Mouse (Mus musculus) cerebellum, postnatal 4 days (tissue): ENCODE results near the gene Sacm1l.

ENCODE experiments used
- DNase-seq, 2 experiments: peaks; one replicate each; pipeline ENCODE4 v3.0.0; 2022; ENCODE audit warnings: low spot score in 2 of 2, mixed read lengths in 1 of 2

Gene Sacm1l

DNA sequence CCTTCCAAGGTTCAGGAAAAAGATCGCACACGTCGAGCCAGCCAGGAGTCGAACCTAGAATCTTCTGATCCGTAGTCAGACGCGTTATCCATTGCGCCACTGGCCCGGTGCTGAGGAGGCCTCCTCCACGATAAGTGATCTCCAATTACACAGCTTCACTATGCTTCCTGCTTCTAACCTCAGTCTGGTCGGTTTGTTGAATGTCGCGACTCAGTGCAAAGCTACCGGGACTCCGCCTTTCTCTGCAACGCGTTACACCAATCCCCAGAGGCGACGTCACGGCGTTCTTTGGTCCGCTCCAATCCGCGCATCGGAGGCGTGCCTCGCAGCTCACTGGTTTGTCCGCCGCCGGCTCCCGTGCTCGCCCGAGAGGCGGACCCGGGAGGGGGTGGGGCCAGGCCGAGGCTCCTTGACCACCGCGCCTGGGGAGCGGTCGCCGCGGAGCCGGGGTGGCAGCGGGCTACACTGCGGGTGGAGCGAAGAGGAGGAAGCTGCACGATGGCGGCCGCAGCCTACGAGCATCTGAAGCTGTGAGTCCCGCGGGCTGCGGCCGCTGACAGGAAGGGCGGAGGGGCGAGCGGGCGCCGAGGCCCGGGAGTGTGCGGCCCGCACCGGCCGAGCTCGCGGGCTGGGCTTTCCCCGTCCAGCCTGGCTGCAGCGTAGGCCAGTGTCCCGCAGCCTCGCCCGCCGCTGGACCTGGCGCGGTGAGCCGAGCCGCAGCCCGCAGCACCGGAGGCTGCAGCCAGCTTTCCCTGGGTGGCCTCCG lies at the start of gene Sacm1l:
Gene Sacm1l (plus strand): TSS at position 368 of the 766 bp plus-strand sequence.
- peak; percentile 94 to 98 for DNase-seq

DNA sequence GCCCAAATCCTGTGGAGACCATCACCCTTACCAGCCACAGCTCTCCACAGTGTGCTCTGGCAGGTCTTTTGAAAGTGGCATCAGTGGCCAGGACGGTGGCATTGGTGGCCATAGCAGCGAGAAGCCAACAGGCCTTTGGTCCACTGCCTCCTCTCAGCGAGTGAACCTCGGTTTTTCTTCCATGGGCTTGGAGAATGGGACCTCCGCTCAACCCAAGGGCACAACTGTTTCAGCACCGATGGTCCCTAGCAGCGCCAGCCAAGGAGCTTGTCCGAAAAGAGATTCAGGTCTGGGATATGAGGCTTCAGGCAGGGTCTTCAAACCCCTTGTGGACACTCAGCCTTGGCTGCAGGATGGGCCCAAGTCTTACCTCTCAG lies 49.7 kb upstream of the Sacm1l start:
- no peak for DNase-seq

DNA sequence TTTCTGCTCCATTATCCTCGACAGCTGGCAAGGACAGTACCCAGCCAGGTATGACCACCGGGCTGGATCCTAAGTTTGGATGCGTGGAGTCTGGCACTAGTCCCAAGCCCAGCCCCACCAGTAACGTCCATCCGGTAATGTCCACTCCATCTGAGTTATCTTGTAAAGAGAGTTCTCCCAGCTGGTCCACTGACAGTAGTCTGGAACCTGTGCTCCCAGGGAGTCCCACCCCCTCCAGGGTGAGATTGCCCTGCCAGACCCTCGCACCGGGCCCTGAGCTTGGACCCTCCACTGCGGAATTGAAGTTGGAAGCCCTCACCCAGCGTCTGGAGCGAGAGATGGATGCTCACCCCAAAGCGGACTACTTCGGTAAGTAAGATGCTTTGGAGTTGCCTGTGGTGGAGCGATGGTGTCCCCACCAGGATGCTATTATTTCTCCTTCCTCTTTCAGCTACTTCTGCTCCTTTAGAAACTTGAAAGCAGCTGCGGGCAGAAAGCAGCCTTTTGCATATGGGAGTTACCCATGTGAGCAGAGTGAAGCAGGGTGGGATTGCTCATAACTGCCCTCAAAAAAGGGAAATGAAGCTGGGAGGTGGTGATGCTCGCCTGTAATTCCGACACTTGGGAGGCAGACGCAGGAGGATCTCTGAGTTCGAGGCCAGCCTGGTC lies 49.2 kb upstream of the Sacm1l start:
- no peak for DNase-seq

DNA sequence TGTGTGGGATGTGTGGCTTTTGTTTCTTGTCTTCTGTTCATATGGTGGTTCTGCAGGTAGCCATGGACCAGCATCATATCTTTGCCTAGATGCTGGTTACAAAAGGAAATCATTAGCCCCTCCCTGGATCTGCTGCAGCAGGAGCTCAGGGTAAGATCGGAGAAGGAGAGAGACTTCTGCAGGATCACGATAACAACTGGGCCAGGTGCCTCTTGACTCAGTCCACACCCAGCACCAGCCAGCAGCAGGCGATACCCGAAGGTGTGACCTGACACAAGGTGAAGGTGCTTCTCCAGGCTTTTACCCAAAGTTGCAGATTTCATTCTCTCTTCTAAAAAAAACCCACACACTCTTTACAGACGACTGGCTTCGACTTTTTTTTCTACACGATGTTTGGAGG lies 48.4 kb upstream of the Sacm1l start:
- no peak for DNase-seq

DNA sequence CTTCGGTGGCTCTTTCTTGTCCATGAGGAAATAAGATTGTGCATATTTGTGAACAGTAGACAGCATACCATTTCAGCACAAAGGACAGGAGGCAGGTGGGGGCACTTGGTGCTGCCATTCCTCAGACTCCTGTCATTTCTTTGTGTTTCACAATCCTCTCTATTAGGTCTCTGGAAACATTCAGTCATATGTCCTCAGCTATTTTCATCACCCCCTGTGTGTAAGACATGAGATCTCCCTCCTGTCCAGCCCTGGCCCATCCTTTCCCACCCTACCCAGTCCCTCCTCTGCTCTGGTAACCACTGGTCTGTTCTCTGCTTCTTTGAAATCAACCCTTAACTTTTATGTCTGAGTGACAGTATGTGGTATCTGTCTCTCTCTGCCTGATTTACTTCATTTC lies 46.0 kb upstream of the Sacm1l start:
- DNase-seq = no peak

DNA sequence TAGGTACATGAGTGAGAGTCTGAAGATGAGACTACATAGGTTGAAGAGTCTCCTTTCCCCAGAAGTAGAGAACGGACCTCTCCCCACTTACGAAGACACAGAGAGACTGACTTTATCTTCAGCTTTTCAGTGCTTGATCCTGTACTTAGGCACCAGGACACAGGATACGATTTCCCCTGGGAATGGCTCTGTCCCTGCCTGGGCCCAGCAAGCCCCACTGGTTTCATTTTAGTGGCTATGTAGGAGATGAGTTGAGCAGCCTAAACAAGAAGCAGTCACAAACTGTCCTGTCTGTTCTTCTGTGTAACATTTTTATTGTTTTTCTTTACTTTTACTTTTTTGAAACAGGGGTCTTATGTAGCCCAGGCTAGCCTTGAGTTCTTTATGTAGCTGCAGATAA lies 44.7 kb upstream of the Sacm1l start:
- DNase-seq = no peak

DNA sequence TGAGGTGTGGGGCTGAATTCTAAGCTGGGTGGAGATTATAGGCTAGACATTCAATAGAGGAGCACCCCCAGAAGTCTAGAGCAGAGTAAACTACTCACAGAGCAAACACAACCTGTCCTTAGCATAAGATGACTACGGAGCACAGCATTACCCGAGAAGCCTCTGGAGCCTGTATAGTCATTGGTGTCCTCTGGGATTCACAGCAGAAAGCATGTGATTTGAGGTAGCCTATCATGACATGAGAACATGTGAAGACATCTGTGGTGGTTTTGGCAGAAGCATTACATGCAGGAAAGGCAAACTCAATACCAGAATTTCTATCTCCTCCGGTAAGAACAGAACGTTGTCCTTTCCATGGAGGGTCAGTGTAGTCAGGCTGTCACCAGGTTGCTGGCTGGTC lies 44.0 kb upstream of the Sacm1l start:
- no peak for DNase-seq

DNA sequence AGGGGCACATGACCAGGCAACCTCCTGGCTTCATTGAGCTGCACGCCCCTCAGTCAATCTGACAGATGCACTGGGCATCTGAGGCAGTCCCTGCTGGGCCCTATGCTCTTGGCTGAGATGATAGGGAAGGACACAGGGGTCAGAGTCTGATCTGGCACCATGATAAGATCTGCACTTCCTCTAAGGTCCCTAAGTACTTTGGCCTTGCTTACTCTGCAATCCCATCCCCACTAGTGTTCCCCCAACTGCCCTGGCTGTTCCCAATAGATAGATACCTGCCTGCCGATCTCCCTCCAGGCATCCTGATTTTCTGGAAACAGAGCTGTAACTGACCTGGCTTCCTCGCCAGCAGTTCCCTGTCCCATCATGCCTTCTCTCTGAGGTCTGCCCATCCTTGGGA lies 42.9 kb upstream of the Sacm1l start:
- DNase-seq = no peak

DNA sequence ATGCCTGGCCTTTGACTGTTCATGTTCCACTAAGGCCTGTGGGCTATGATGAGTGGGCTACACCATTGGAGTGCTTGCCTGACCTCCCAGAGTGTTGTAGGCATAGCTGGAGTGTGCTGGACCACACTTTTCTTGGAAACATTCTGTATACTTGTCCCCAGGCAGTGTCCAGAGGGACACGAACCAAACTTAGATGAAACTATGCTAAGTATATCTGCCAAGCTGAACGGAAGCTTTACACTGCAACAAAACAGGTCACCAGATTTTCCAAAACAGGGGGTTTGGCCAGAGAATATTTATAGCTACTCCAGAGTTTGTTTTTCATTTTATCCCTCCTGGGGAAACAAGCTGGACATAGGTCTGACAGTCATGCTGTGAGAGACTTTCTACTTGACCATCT lies 40.5 kb upstream of the Sacm1l start:
- no peak for DNase-seq

DNA sequence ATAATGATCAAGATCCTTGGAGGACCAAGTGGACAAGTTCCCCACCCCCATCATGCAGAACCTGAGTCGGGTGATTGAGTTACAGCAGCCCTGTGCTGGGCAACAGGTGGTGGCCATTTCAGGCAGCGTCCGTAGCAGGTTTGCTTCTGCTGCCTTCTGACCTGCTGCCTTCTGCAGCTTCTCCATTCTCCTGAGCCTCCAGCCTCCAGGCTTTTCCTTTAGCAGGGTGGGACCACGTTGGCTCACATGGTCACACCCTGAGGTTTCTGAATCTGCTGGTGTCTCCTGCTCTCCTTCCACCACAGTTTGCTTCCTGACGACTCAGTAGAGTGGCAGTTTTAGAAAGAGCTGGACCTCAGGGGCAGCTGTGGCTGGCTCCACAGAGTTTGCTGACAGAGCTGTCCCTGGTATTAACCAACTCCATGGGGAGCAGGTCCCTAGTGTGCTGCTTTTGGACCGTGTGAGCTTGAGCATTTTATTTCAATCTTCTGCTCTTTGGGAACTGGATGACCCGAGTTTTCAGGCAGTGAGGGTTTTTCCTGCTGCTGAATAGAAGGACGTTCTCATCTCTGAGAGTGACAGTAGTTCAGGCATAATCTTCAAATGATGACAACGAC lies 39.7 kb upstream of the Sacm1l start:
- no peak for DNase-seq

DNA sequence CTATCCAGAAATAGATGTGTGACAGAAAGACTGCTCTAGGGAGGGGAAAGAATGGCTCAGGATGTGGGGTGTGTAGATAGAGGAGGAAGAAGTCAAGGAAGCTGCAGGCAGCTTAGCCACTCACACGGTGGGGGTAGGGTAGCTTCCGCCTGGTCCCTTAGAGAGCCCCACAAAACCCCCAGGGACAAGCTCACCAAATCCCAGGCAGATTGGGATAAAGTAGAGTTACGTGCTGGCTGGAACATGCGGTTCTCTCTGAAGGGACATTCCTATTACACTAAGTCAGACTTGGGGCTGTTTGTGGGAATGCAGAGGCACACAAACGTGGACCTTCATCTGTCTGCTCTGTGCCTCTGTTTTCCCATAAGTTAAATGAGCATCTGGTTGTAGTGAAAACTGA lies 38.6 kb upstream of the Sacm1l start:
- no peak for DNase-seq

DNA sequence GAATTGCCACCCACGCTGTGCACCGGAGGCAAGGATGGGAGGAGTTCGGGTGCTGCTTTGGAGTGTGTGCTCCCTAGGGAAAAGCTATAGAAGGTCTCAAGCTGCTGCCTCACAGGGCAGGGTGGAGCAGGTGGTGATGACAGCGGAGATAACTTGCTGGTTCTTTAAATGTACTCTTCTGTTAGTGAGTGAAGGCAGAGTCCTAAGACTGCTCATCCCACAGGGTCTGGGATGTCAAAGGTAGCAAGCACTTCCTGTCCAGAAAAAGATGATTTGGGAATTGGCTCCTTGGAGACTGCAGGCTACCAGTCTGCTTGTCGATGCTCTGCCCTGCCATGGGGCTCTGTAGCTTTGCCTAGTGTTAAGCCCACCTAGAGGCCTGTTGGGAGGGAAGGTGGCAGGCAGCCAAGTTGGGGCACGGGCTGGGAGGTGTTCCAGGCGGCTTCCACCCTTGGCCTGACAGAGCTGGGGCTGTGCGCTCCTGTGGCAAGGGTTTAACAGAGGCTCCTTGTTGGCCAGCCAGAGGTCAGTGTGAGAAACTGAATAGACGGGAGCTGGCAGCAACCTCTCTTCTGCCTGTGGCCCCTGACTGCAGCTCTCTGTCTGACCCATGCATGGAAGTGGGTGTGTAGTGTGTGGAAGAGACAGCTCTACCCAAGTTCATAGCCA lies 37.5 kb upstream of the Sacm1l start:
- peak in 1 of 2 experiments; percentile 60 for DNase-seq

DNA sequence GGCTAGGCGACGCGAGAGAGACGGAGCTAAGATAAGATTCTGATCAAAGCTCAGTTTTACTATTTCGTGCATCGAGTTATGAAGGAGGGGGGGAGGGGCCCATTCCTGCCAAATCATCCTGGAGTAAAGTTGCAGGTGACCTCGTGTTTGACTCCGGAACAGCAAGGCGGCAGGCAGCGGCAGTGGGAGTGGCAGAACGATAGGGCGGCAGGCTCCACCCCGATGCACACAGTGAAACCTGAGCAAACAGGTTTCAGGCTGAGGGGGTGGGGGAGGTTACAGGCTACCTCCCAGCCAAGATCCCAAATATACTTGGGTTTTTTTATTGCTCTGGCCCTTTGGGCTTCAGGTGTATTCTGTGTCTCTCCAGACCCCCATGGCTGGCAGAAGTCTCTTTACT lies 32.9 kb upstream of the Sacm1l start:
- no peak for DNase-seq

DNA sequence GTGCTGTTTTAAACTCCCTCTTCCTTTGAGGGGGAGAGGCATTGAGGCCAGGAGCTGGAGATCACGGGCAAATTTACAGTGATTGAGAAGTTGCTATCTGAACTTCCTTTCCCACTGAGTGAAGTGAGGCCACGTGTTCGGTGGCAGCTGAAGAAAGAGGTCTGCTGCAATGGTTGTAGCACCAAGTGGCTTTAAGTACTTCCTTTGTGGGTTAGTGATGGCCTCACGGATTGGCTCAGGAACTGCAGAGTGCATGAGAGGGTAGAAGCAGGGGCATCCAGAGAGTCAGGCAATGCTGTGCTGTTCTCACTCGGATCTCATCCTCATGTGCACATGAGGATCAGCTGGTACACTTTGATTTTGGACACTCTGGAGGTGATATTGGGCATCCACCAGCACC lies 31.7 kb upstream of the Sacm1l start:
- no peak for DNase-seq

DNA sequence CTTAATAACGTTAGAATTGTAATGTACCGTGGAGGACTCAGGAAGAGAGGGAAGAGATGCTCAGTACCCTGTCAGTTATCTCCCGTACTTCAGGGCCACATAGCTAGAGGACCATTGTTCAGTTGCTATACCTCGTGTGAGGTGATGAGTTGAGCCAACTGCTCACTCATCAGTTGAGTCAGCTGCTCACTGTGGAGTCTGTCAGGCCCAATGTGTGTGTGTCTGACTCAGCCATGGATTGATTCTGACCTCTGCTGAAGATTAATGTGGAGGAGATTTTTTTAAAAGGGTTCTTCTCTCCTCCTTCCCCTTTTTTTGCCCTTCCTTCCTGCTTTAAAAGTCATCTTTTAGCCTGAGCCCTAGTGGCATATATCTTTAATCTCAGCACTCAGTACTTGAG lies 29.1 kb upstream of the Sacm1l start:
- no peak for DNase-seq

DNA sequence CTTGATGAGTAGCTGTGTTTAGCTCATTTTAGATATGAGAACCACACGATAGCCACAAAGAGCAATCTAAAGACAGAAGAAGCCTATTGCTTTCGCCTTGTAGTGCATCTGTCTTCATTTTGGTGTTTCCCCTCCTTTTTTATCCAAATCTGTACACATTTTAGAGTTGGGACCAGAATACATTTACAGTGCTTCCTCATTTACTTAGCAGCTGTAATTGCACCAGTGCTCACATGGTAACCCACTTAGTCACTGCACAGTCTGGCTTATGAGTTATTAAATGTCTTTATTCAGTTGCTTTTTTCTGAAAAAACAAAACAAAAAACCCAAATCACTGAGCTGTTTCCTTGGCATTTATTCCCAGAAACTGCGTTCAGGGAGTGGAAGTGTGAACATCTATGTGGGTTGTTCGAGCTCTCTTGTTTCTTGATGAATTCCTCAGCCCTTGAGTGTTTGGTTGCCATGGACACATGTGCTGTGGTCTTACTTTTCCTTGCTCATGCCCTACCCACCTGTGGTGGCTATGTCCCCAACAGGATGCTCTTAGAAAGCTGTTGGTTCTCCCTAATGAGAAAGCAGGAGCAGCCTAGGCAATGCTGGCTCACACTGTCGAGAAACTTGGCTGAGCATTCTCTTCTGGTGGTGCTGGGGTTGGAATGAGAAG lies 26.3 kb upstream of the Sacm1l start:
- DNase-seq = no peak

DNA sequence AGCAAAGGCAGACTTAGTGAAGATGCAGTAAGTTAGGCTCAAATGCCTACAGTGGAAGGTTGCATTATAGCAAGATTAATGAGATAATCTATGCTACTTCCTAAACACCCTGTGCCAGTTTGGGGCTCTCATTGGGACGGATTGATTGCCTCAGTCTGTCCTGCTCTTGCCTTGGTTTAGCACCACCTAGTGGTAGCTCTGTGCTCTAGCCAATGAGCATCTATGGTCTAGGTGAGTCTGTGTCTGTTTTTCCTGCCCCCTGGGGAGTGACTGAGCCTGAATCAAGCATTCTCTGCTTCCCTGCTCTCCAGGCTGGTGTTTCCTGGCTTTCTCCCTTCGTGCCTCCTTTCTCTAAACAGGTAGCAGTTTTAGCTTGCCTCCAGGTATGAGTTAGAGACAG lies 25.2 kb upstream of the Sacm1l start:
- DNase-seq = peak in 1 of 2 experiments; percentile 31

DNA sequence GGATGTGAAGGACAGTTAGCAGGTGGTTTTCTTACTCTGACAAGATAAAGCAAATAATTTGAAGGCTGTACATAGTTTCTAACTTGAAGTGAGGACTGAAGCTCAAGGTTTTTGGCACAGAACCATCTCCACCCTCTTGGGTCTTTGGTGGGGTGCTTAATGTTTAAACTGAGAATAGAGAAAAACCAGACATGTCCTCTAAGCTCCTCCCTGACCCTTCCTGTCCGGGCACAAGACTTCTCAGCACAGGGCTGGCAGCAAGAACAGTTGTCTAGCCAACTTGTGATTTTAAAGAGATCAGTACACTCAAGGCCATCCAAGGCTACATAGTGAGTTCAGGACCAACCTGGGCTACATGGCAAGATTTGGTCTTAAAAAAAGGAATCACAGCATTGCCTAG lies 24.0 kb upstream of the Sacm1l start:
- DNase-seq = no peak

DNA sequence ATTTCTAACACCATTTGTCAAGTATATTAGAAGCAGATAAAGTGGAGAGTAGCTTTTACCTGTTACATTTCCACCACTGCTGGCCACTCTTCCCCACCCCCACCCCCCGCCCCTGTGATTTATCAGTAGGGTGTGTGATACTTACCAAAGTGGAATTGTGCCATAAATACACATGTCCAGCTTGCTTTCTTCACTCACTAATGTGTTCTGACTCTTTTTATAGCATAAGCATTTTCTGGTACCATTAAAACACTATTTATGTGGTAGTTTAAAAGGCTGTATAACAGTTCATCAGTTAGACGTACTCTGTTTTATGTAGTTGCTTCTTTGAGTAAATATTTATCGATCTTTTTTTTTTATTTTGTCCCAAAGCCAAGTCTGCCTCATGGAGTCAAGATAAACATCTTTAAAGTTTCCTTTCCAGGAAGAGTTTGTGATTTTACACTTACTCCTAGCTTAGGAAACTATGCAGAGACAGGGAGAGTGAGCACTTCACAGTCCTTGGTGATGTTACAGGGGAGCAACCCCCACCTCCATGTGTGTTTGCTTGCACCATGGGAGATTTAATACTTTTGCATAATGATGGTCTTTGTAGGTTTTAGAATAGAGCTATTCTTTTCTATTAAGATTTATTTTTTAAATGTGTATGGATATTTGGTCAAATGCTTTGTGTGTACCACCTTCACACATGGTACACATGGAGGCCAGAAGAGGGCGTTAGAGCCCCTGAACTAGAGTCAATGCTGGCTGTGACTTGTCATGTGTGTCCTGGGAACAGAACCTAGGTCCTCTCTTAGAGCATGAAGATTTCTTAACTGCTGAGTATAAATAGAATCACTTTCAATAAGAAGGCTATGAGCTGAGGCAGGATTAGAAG lies 23.1 kb upstream of the Sacm1l start:
- no peak for DNase-seq

DNA sequence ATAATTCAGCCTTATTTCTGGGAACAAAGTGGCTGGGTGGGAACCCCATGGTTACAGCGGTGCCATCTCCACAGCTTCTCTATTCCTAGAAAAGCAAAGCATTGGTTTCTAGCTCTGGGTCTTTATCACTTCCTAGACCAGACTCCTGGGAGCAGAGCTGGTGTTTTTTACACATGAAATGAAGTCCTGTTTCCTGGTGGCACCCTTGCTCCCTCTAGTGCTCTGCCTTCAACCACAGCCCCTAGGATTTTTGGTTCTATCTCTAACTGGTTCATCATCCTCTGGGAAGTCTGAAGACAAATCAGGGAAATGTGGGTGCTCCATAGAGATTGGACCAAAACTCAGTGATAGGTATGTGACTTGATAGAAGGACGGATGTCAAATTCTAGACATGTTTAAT lies 22.2 kb upstream of the Sacm1l start:
- no peak for DNase-seq

DNA sequence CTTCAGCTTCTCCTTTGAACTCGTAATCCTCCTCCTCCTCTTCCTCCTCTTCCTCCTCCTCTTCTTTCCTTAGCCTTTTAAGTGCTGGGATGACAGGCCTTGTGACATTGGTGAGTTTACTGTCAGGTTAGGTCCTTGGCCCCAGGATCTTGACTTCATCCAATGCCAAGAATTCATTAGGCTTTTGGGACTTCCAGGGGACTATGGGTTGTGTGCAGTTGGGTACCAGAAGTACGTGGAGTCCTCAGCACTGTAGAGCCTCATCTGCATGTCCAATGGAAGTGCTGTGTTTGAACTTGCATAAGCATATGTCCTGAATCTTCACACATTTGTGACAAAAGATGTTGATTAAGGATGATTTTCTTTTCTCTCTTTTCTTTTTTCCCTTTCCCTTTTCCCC lies 20.6 kb upstream of the Sacm1l start:
- no peak for DNase-seq
